Mouse (Mus musculus) adrenal gland, postnatal 36 days (tissue): ENCODE results near the gene Gm4763. TPM values are rescaled to one million over a fixed set of nuclear protein-coding genes. Genes with fewer than 3 reads are reported as not detected.

Experiments used
- total RNA-seq, 2 experiments: library from RNA; stranded (reverse); gene quantifications; 2 replicates each; pipeline ENCODE4 v1.2.3; 2021

Gene Gm4763
- total RNA-seq, 2 experiments from 2014 or later: not detected

Other genes with a start within 250 kb of the Gm4763 start
- gene Cadm4, start 244.9 kb downstream of the Gm4763 start, total RNA-seq: 1 to 10 TPM; 2.8 to 3.6 TPM
- 1 to 10 TPM; 6.0 to 6.8 TPM for gene Zfp428, start 219.9 kb downstream of the Gm4763 start, total RNA-seq
- gene AC161166.1, start 214.5 kb downstream of the Gm4763 start, total RNA-seq: not detected
- gene Irgq, start 196.2 kb downstream of the Gm4763 start, total RNA-seq: 10 to 100 TPM; 20.4 to 24.1 TPM
- not detected for gene Pinlyp, start 180.8 kb downstream of the Gm4763 start, total RNA-seq
- 10 to 100 TPM; 37.6 to 41.3 TPM for gene Xrcc1, start 180.6 kb downstream of the Gm4763 start, total RNA-seq
- gene Ethe1, start 139.4 kb downstream of the Gm4763 start, total RNA-seq: 10 to 100 TPM; 27.9 to 34.2 TPM
- gene Zfp575, start 139.3 kb downstream of the Gm4763 start, total RNA-seq: under 1 TPM in 1 of 2 experiments, not detected in 1; 0.30 TPM
- 1 to 10 TPM; 5.4 to 5.8 TPM for gene Phldb3, start 116.1 kb downstream of the Gm4763 start, total RNA-seq
- under 1 TPM; 0.36 to 0.92 TPM for gene Lypd3, start 90.4 kb downstream of the Gm4763 start, total RNA-seq
- gene Tex101, start 50.2 kb downstream of the Gm4763 start, total RNA-seq: not detected
- not detected for gene BC049730, start 17.7 kb downstream of the Gm4763 start, total RNA-seq
- under 1 TPM in 1 of 2 experiments, not detected in 1; 0.20 TPM for gene Cd177, start 33.4 kb upstream of the Gm4763 start, total RNA-seq
- gene Ceacam10, start 50.3 kb upstream of the Gm4763 start, total RNA-seq: not detected
- not detected for gene Gm9844, start 135.3 kb upstream of the Gm4763 start, total RNA-seq
- not detected for gene Lypd4, start 143.0 kb upstream of the Gm4763 start, total RNA-seq
- gene Dmrtc2, start 143.1 kb upstream of the Gm4763 start, total RNA-seq: not detected
- 1,000 to 10,000 TPM in 1 of 2 experiments, 100 to 1,000 TPM in 1; 964 to 1,011 TPM for gene Rps19, start 157.5 kb upstream of the Gm4763 start, total RNA-seq
- under 1 TPM; 0.20 to 0.26 TPM for gene Cd79a, start 170.5 kb upstream of the Gm4763 start, total RNA-seq
- gene Arhgef1, start 176.0 kb upstream of the Gm4763 start, total RNA-seq: 10 to 100 TPM; 79.5 to 91.5 TPM
- not detected for gene Gm4881, start 217.6 kb upstream of the Gm4763 start, total RNA-seq
- 100 to 1,000 TPM; 325 to 361 TPM for gene Rabac1, start 245.8 kb upstream of the Gm4763 start, total RNA-seq